Mouse (Mus musculus): Measurements from ENCODE around the gene Olfr491.

Gene Olfr491

DNA sequence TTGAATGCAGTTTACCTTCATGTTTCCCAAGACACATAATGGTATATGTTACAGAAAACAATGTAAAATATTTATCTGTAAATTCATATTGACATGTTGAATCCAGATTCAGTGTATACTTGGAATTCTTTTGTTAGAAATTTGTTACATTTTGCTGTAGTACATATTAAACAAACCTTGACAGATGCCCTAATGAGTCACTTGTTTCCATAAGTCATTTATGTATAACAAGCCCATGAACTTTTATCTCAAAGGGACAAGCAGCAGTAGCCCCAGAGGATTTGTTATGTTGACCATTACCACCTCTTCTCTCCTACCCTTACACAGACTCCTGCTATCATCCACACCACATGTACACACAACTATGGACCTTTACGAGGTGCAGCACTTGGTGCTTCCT lies at the start of gene Olfr491:
Gene Olfr491, plus strand, starts transcription at position 301 of the 400 bp plus-strand sequence.
- DNase-seq = no peak

DNA sequence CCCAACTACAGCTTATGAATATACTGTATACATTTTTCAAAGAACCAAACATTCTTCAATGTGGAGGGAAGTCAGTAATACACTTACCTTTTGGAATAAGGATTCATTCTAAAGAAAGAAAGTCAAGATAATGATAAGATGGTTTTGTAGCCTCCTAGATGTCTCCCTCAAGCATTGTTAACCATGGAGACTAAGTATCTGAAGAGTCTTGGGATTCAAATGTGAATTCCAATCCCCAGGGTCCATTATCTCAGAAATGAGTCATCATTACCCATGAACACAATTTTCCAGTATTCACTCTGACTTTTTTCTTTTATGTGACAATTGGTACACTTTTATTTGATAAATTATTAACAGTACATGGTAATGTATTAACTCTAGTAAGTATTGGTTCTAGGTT lies 24.4 kb upstream of the Olfr491 start, which contains the start of gene Olfr490:
Gene Olfr490, minus strand, starts transcription at position 101 of the 400 bp plus-strand sequence.
- DNase-seq = no peak

DNA sequence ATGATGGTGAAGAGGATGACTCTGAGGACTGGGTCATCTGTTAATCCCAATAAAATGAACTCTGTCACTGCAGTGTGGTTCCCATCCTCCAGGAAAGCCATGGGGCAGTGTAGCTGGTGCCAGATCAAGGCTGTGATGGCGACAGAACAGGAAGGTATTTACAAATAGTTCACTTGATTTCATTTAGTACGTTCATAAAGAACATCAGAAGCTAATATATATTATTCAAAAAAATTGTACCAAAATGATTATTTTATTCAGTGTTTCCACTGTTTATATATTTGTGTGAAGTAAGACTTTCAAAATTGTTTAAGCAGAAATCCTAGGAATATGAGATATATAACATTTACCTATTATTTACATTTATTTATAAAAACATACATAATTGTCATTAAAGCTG lies 10.3 kb downstream of the Olfr491 start, which contains the start of gene Olfr492:
Gene Olfr492, minus strand, starts transcription at position 101 of the 400 bp plus-strand sequence.
- no peak for DNase-seq

DNA sequence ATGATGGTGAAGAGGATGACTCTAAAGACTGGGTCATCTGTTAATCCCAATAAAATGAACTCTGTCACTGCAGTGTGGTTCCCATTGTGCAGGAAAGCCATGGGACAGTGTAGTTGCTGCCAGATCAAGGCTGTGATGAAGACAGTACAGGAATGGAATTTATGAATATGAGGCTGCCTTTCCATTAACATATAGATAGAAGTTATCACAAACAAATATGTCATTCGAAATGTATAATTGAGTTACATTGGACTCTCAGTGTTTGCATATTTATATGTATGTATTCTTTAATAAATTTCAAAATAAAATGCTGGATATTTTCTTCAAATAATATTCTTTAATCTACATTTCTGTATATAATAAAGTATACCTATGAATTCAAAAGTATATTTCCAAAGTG lies 33.6 kb downstream of the Olfr491 start, which contains the start of gene Olfr493:
Gene Olfr493, minus strand, starts transcription at position 101 of the 400 bp plus-strand sequence.
- no peak for DNase-seq

DNA sequence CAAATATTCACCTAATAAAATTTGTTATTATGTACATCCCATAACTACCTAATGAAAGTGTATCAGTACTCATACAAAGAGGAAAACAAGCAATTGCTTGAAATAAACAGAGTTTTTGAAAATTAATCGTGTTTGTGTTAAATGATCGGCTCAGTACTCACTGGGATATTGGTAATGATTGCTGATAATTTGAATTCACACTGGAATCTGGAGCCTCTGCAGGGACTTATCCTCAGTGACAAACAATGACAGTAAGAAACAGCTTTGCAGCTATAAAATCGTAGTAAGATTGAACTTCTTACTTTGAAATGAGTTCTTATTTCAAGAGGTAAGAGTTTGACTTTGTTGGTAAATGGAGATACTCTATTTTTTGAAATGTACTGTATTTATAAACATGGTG lies 51.8 kb downstream of the Olfr491 start, which contains the start of gene Olfr494:
Gene Olfr494, plus strand, starts transcription at position 301 of the 400 bp plus-strand sequence.
- DNase-seq = no peak

All from cerebellum, postnatal 25 days (tissue).